Mouse (Mus musculus) heart, embryonic 12.5 days (tissue): ENCODE data around the gene Zbtb7b. TPM values are rescaled to one million over a fixed set of nuclear protein-coding genes. Genes with fewer than 3 reads are reported as not detected.

Experiments used
- ATAC-seq: fragments of 200-750 bp; cut with Nextera tagmentation; 2 replicates; pipeline ENCODE4 v1.8.0; 2017; ENCODE audit warnings: moderate TSS enrichment, moderate library complexity; ENCODE audit not compliant: insufficient number of reproducible peaks, low FRiP score
- H3K27ac ChIP-seq: fragments of 300-500 bp; sonication (generic); 2 replicates; pipeline ENCODE4 v1.5.1; 2016; ENCODE audit warnings: mild to moderate bottlenecking, moderate library complexity; ENCODE audit not compliant: poor library complexity, severe bottlenecking
- H3K27me3 ChIP-seq: fragments of 300-500 bp; sonication (generic); replicated peaks from 2 replicates; pipeline ENCODE4 v1.6.1; 2016; ENCODE audit warnings: mild to moderate bottlenecking, moderate library complexity
- H3K36me3 ChIP-seq: fragments of 300-500 bp; sonication (generic); 2 replicates; pipeline ENCODE4 v1.6.1; 2016; ENCODE audit warnings: mild to moderate bottlenecking, moderate library complexity
- H3K4me1 ChIP-seq: fragments of 300-500 bp; sonication (generic); replicated peaks from 2 replicates; pipeline ENCODE4 v1.6.1; 2016; ENCODE audit warnings: mild to moderate bottlenecking
- H3K4me2 ChIP-seq: fragments of 300-500 bp; sonication (generic); 2 replicates; pipeline ENCODE4 v1.6.1; 2016; ENCODE audit warnings: mild to moderate bottlenecking, moderate library complexity
- H3K4me3 ChIP-seq: fragments of 300-500 bp; sonication (generic); 2 replicates; pipeline ENCODE4 v1.5.1; 2016; ENCODE audit warnings: mild to moderate bottlenecking
- H3K9ac ChIP-seq: fragments of 300-500 bp; sonication (generic); 2 replicates; pipeline ENCODE4 v1.6.1; 2016; ENCODE audit warnings: mild to moderate bottlenecking, moderate library complexity
- H3K9me3 ChIP-seq: fragments of 300-500 bp; sonication (generic); replicated peaks from 2 replicates; pipeline ENCODE4 v1.6.1; 2016; ENCODE audit warnings: mild to moderate bottlenecking, moderate library complexity
- WGBS: fragments of 180-500 bp; shearing (Covaris S2); methylation state at CpG from one replicate; pipeline ENCODE4 v1.1.7; 2016; 5-methylcytosine and 5-hydroxymethylcytosine counted together
- polyA plus RNA-seq: library from polyadenylated mRNA; unstranded; fragments of >200 nt; fragmentation: Nextera tagmentation; extraction: Ambion mirVana; gene quantifications from 2 replicates; pipeline ENCODE4 v1.2.1, GENCODE M21; 2016

Zbtb7b gene
- polyA plus RNA-seq, 1 experiment from 2014 or later = 1.6 TPM

DNA sequence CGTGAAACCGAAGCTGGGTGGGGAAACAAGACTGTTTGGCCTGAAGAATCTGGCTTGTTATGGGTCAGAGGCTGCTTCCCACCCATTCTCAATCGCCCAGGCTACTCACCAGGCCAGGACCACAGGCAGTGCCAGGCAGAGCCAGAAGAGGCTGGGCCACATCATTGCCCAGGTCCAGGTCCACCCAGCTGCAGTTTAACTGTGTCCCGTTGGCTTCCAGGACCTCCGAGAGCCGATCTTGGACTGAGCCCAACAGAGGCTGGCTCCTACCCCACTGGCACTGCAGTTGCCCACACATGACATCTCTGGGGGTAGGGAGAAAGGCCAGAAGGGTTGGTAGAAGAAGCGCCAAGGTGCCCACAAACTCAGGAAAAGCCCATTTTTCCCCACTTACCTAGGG, 51.3 kb downstream of the Zbtb7b start:
- no peak overlapping the region for H3K4me3 ChIP-seq
- H3K4me1 ChIP-seq = peaks cover 17% of the 10 kb centered on the region; the same call in 1 of the 2 replicates
- WGBS = 87% methylated on average over 7 of the region's 7 CpGs
- no peaks in the 10 kb centered on the region for H3K9me3 ChIP-seq
- no peak for ATAC-seq
- peaks cover 13% of the 10 kb centered on the region for H3K27me3 ChIP-seq
- H3K27ac ChIP-seq = no peak overlapping the region
- no peak overlapping the region for H3K4me2 ChIP-seq
- H3K36me3 ChIP-seq = peaks cover 25% of the 10 kb centered on the region
- no peak overlapping the region for H3K9ac ChIP-seq

DNA sequence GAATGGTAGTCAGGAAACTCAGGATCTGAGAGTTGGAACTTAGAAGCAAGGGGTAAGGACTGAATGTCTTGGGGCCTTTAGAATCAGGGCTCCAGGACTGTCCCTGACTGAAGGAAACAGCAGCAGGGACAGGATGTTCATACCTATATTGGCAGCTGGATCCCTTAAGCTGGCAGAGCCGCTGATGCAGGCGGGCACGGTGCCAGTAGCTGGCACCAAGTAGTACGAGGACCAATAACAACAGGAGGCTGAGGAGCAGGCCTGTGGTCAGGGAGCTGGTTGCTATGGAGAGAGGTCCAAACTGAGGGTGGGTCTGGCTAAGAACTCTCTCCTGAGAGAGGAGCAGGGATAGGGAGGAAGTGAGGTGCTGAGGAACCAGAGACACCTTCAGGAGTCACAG, 52.8 kb downstream of the Zbtb7b start:
- no peak for ATAC-seq
- H3K27me3 ChIP-seq = 0 out of 2 replicates have a peak, but pooled peaks cover 7% of the 10 kb centered on the region
- peaks cover 18% of the 10 kb centered on the region for H3K4me1 ChIP-seq
- H3K4me3 ChIP-seq = no peak overlapping the region
- peaks cover 25% of the 10 kb centered on the region for H3K36me3 ChIP-seq
- 83% methylated on average over 4 of the region's 4 CpGs for WGBS
- H3K9me3 ChIP-seq = no peaks in the 10 kb centered on the region
- H3K9ac ChIP-seq = no peak overlapping the region
- H3K4me2 ChIP-seq = no peak overlapping the region
- H3K27ac ChIP-seq = no peak overlapping the region

DNA sequence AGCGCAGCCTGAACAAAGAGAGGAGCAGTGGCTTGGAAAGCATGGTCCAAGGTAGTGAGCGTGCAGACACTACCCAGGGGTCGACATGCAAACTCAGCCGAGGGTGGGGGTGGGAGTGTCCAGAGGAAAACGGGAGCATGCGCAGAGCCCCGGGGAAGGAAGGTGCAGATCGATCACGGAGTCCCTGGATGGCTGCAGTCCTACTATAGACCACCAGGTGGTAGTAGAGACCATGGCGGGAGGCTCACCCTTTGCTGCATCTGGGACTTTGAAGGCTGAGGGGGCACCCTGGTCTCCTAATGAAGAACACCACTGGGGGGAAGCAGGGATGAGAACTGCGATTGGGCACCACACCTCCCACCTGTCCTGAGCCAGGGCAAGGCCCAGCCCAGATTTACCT, 54.1 kb downstream of the Zbtb7b start:
- Histone ChIP-seq H3K36me3 (peaks cover 25% of the 10 kb centered on the region), H3K9me3 (no peaks in the 10 kb centered on the region), H3K4me3 (peak overlapping the region; percentile 10), H3K4me1 (peaks cover 26% of the 10 kb centered on the region), H3K27me3 (0 out of 2 replicates have a peak, but pooled peaks cover 6% of the 10 kb centered on the region), H3K27ac (no peak overlapping the region), H3K4me2 (peak overlapping the region; percentile 58), H3K9ac (no peak overlapping the region)
- WGBS = 7% methylated on average over 11 of the region's 11 CpGs
- ATAC-seq = no peak

DNA sequence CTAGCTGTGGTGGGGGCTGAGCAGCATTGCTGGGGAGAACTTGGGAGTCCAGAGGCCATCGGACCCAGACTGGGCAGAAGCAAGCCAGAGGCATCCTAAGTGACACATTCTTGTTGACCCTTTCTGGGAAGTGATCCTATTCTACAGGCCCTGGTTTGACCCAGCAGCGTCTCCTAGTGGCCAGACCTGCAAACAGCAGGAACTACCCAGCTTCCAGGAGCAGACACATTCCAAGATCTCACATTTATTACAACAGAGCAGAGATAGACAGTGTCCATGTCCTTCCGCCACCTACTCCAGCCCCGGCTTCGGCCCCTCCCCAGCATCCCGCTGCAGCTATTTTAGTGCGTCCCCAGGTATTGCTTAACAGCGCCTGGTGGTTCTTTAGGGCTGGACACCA, 55.2 kb downstream of the Zbtb7b start:
- Histone ChIP-seq H3K4me2 (no peak overlapping the region), H3K4me3 (no peak overlapping the region)

DNA sequence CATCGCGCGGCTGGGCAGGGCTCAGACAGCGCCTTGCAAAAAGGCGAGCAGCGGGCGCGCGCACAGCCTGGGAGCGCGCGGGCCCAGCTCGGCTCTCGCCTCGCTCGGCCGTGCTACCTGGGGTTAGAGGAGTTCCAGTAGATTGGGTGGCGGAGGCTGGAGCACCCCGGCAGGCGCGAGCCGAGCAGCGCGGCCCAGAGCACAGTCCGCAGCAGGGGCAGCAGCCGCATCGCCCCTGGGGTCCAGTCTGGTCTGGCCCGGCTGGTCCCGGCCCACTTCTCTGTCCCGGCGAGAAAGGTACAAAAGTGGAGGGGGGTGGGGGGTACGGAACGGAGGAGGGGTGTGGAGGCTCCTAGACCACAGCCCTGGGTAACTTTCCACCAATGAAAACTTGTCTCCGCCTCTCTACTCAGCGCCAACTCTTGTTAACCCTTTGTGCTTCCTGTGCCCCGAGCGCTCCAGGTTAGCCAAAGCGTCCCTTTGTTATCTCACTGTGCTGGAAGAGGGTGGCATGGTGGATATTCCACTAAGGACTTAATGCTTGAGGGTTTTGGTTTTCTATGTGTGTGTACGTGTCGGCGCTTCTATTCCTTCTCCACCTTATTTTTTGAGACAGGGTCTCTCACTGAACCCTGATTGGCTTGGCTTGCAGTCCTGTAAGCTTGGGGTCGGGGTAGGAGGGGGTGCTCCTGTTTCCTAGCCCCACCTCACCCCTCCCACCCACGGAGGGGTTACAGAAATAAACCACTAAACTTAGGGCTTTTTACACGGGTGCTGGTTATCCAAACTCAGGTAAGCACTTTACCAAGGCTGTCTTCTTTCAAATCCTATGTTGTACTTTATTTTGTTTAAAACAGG, 56.6 kb downstream of the Zbtb7b start, which contains the start of gene Efna4:
TSS of gene Efna4 (minus strand) at position 308 of the 858 bp plus-strand sequence.
- H3K27me3 ChIP-seq = peaks cover 3% of the 10 kb centered on the region; the same call in 1 of the 2 replicates
- H3K27ac ChIP-seq = peak within 1 kb of the TSS; percentile 68
- no peaks in the 10 kb centered on the region for H3K9me3 ChIP-seq
- H3K4me3 ChIP-seq = peak within 1 kb of the TSS; percentile 82
- 1% methylated on average over 44 of the region's 44 CpGs for WGBS
- peak within 1 kb of the TSS; percentile 86 for H3K4me2 ChIP-seq
- H3K4me1 ChIP-seq = peaks cover 26% of the 10 kb centered on the region
- ATAC-seq = peak; percentile 78
- peak within 1 kb of the TSS; percentile 90 for H3K9ac ChIP-seq
- H3K36me3 ChIP-seq = peaks cover 30% of the 10 kb centered on the region

More for the DNA sequence above, 55.2 kb downstream of the Zbtb7b start:
- WGBS = 26% methylated on average over 8 of the region's 8 CpGs
- Histone ChIP-seq H3K9me3 (no peaks in the 10 kb centered on the region), H3K9ac (no peak overlapping the region), H3K27me3 (0 out of 2 replicates have a peak, but pooled peaks cover 4% of the 10 kb centered on the region), H3K4me1 (peaks cover 26% of the 10 kb centered on the region), H3K36me3 (peaks cover 29% of the 10 kb centered on the region), H3K27ac (no peak overlapping the region)
- ATAC-seq = no peak

DNA sequence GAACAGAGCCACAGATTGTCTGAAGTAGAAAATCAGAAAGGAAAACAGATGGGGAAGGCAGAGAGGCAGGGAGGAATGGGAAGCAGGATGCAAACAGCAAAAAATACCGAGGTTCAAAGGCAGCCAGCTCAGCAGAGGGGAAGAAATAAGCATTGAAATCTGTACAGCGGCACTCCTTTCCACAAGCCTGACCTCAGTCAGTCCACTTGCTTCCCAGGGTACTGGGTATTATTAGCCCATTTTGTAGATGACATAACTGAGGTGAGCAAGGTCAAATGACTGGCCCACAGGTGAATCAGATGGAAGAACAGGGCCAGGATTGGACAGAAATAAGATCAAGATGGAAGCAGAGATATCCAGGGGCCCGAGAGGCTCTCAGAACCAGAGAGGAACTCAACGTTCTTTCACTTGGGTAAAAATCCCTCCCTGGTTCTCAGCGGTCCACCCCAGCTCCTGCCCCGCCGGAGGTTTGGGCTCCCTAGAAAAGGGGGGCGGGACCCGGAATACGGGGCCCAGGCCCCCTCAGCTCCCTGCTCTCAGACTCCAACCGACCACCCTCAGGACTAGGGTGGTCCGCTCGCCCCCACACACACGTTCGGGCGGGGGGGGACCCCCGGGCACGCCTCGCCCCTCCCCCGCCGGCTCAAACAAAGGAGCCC, 57.4 kb downstream of the Zbtb7b start:
- ATAC-seq = no peak; the same call in 1 of the 2 replicates
- Histone ChIP-seq H3K9ac (peak overlapping the region; percentile 90), H3K27ac (peak overlapping the region; percentile 68), H3K4me3 (peak overlapping the region; percentile 82), H3K4me1 (peaks cover 30% of the 10 kb centered on the region), H3K36me3 (peaks cover 25% of the 10 kb centered on the region), H3K4me2 (peak overlapping the region; percentile 86), H3K9me3 (no peaks in the 10 kb centered on the region), H3K27me3 (peaks cover 9% of the 10 kb centered on the region; the same call in 1 of the 2 replicates)
- WGBS = under 1% methylated on average over 21 of the region's 21 CpGs

DNA sequence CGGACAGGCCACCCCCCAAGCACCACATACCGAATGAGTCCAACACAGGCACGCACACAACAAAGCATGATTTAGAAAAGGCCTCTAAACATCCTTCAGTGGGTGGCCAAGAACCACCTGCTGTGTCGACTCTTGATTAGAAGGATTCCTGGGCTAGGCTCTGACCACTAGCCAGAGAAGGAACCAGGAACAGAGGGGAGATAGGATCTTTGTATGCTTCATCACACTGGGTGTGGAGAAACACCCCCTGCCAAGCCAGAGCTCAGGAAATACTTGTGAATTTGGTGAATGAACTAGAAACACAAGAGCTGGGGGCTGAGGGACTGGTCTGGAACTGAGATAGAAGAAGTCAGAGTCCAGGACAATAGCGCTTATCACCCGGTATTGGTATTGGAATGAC, 58.0 kb downstream of the Zbtb7b start:
- peak overlapping the region; percentile 82 for H3K4me3 ChIP-seq
- H3K27me3 ChIP-seq = peaks cover 9% of the 10 kb centered on the region; the same call in 1 of the 2 replicates
- H3K27ac ChIP-seq = peak overlapping the region; percentile 14; the same call in 1 of the 2 replicates
- peaks cover 23% of the 10 kb centered on the region for H3K36me3 ChIP-seq
- H3K9ac ChIP-seq = peak overlapping the region; percentile 90
- 11% methylated on average over 6 of the region's 6 CpGs for WGBS
- H3K9me3 ChIP-seq = no peaks in the 10 kb centered on the region
- peaks cover 30% of the 10 kb centered on the region for H3K4me1 ChIP-seq
- ATAC-seq = no peak
- H3K4me2 ChIP-seq = peak overlapping the region; percentile 86

DNA sequence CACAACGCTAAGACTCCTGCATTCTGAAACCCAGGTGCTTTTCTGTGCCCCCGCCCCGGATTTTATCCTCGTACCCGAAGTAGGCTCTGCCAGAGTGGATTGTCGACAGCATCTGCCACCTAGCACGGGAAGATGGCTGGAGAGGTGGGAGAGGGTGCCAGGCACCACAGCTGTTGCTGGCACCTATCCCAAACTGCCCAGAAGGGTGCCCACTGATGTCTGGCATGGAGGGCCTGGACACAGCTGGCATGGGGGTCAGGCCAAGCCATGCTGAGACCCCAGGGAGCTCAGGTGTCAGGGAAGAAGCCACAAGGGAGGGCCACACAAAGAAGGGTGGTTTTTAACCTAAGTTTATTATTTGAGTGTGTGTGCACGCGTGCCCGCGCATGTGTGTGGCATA, 61.5 kb downstream of the Zbtb7b start:
- 74% methylated on average over 11 of the region's 11 CpGs for WGBS
- no peak for ATAC-seq
- Histone ChIP-seq H3K4me2 (no peak overlapping the region), H3K27me3 (peaks cover 25% of the 10 kb centered on the region), H3K36me3 (peaks cover 23% of the 10 kb centered on the region), H3K27ac (no peak overlapping the region), H3K9me3 (no peaks in the 10 kb centered on the region), H3K4me1 (peaks cover 37% of the 10 kb centered on the region), H3K4me3 (no peak overlapping the region), H3K9ac (no peak overlapping the region)

DNA sequence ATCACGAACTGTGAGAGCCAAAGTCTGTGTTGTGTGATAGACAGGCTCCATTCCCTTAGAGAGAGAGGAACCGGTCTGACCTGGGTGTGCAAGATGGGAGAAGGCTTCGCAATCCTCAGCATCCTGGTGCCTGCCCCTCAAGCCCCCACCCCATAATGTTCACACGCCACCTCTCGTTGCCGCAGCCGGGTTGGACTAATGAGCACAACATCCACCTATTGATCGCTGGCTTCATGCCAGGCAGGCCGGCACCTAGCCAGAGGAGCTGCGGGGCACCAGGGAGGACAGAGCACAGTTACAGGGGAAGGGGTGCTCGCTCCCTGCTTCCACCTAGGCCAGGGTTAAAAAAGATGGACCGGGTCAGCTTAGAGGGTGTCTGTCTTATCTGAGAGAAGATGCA, 62.1 kb downstream of the Zbtb7b start:
- H3K4me1 ChIP-seq = peaks cover 37% of the 10 kb centered on the region
- no peak overlapping the region for H3K4me3 ChIP-seq
- 54% methylated on average over 12 of the region's 12 CpGs for WGBS
- no peak overlapping the region for H3K27ac ChIP-seq
- peaks cover 28% of the 10 kb centered on the region for H3K27me3 ChIP-seq
- H3K9ac ChIP-seq = no peak overlapping the region
- no peak overlapping the region for H3K4me2 ChIP-seq
- no peak for ATAC-seq
- H3K9me3 ChIP-seq = no peaks in the 10 kb centered on the region
- H3K36me3 ChIP-seq = peaks cover 23% of the 10 kb centered on the region

DNA sequence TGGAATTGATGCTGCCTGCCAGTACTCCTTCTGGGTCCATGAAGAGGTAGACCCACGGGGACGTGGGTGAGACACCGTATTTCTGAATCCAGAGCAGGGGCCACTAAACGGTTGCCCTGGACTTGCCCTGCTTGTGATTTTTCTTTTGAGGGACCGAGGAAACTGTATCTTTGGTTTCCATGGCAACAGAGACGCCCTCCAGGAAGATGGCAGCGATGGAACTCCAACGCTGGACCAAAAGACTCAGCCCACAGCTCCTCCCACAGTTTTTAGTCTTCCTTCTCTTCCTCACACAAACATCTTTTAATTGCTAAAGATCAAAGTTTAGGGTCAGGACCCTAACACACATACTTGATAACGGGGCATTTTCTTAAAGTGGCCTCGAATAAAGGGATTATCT, 62.6 kb downstream of the Zbtb7b start:
- H3K27me3 ChIP-seq = peaks cover 29% of the 10 kb centered on the region
- H3K4me2 ChIP-seq = no peak overlapping the region
- no peak overlapping the region for H3K4me3 ChIP-seq
- no peaks in the 10 kb centered on the region for H3K9me3 ChIP-seq
- H3K4me1 ChIP-seq = peaks cover 34% of the 10 kb centered on the region
- no peak for ATAC-seq
- peaks cover 23% of the 10 kb centered on the region for H3K36me3 ChIP-seq
- no peak overlapping the region for H3K9ac ChIP-seq
- no peak overlapping the region for H3K27ac ChIP-seq
- WGBS = 55% methylated on average over 10 of the region's 10 CpGs

DNA sequence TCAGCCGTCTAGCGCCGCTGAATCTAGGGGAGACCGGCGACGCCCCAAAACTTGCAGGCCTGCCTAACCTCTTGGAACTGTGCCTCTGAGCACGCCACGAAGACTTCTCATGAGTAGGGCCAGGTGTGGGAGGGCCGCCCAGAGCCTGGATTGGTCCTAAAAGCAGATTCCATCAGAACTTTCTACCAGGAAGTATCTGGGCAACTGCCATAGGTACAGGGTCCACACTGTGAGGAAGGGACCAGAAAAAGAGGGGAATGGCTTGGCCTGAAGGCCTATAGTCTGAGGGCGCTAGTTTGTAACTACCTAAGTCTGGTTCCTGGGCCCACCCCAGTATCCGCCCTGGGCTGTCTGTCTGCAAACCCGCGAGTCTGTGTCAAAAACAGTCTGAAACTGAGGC, 63.0 kb downstream of the Zbtb7b start:
- H3K4me3 ChIP-seq = no peak overlapping the region
- H3K36me3 ChIP-seq = peaks cover 23% of the 10 kb centered on the region
- H3K4me2 ChIP-seq = no peak overlapping the region
- WGBS = 65% methylated on average over 13 of the region's 13 CpGs
- peaks cover 30% of the 10 kb centered on the region for H3K4me1 ChIP-seq
- peaks cover 29% of the 10 kb centered on the region for H3K27me3 ChIP-seq
- H3K27ac ChIP-seq = no peak overlapping the region
- ATAC-seq = no peak
- H3K9ac ChIP-seq = no peak overlapping the region
- H3K9me3 ChIP-seq = no peaks in the 10 kb centered on the region
